Mouse (Mus musculus) midbrain, embryonic 12.5 days (tissue): ENCODE measurements around the gene Capsl. TPM values are rescaled to one million over a fixed set of nuclear protein-coding genes. Genes with fewer than 3 reads are reported as not detected.

Source experiments
- ATAC-seq: fragments of 200-750 bp; cut with Nextera tagmentation; 2 replicates; pipeline ENCODE4 v1.8.0; 2017; ENCODE audit warnings: low read depth, moderate TSS enrichment, moderate library complexity; ENCODE audit not compliant: low FRiP score
- H3K27ac ChIP-seq: fragments of 300-500 bp; sonication (generic); replicated peaks from 2 replicates; pipeline ENCODE4 v1.5.1; 2016; ENCODE audit warnings: mild to moderate bottlenecking
- H3K27me3 ChIP-seq: fragments of 300-500 bp; sonication (generic); 2 replicates; pipeline ENCODE4 v1.6.1; 2016; ENCODE audit warnings: mild to moderate bottlenecking
- H3K36me3 ChIP-seq: fragments of 300-500 bp; sonication (generic); 2 replicates; pipeline ENCODE4 v1.6.1; 2016
- H3K4me1 ChIP-seq: fragments of 300-500 bp; sonication (generic); 2 replicates; pipeline ENCODE4 v1.6.1; 2016
- H3K4me2 ChIP-seq: fragments of 300-500 bp; sonication (generic); replicated peaks from 2 replicates; pipeline ENCODE4 v1.6.1; 2016; ENCODE audit warnings: mild to moderate bottlenecking, moderate library complexity
- H3K4me3 ChIP-seq: fragments of 300-500 bp; sonication (generic); 2 replicates; pipeline ENCODE4 v1.5.1; 2016; ENCODE audit warnings: mild to moderate bottlenecking
- H3K9ac ChIP-seq: fragments of 300-500 bp; sonication (generic); replicated peaks from 2 replicates; pipeline ENCODE4 v1.6.1; 2016; ENCODE audit warnings: mild to moderate bottlenecking, moderate library complexity
- H3K9me3 ChIP-seq: fragments of 300-500 bp; sonication (generic); 2 replicates; pipeline ENCODE4 v1.6.1; 2016; ENCODE audit warnings: mild to moderate bottlenecking
- WGBS: fragments of 180-500 bp; shearing (Covaris S2); methylation state at CpG from one replicate; pipeline ENCODE4 v1.1.7; 2016; 5-methylcytosine and 5-hydroxymethylcytosine counted together
- polyA plus RNA-seq: library from polyadenylated mRNA; unstranded; fragments of >200 nt; fragmentation: Nextera tagmentation; extraction: Ambion mirVana; gene quantifications from 2 replicates; pipeline ENCODE4 v1.2.1, GENCODE M21; 2016

Capsl gene
- 0.33 and 0.60 TPM in 2 replicates for polyA plus RNA-seq

DNA sequence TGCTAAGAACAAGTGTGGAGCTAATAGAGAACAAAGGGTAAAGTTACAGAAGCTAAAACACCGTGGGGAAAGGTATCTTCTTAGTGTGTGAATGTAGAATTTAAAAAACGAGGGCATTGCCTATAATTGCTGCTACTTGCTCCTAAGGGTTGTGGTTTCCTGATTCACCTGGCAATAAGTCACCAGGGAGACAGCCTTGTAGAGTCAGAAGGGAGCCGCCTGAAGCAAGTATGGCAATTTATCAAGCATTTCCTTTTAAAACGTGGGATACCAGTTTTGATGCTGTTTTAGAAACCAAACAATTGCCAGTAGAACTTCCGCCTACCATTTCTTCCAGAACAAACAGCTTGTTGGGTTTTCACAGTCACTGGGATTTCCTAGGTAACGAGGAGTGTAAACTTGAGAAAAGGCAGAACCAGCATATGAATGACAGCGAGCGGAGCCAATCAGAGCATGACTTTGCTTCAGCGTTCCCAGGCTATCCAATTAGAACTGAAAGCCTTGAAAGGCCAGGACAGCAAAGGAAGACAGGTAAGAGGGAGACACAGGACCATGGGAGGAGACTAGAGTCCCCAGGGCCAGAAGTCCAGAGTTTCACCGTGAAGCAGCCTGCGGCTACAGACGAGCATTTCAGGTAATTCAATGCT, at the start of gene Capsl:
Gene Capsl (plus strand): TSS at position 495 of the 647 bp plus-strand sequence.
- no peaks in the 10 kb centered on the region for H3K4me1 ChIP-seq
- H3K4me3 ChIP-seq, result no peak within 1 kb of the TSS
- H3K9ac ChIP-seq, result no peak within 1 kb of the TSS
- no peaks in the 10 kb centered on the region for H3K9me3 ChIP-seq
- H3K36me3 ChIP-seq, result no peaks in the 10 kb centered on the region
- ATAC-seq, result 0 out of 2 replicates have a peak, but pooled peaks have one; percentile 54
- H3K27me3 ChIP-seq, result no peaks in the 10 kb centered on the region
- no peak within 1 kb of the TSS for H3K27ac ChIP-seq
- no peak within 1 kb of the TSS for H3K4me2 ChIP-seq
- 54% methylated on average over 12 of the region's 12 CpGs for WGBS

DNA sequence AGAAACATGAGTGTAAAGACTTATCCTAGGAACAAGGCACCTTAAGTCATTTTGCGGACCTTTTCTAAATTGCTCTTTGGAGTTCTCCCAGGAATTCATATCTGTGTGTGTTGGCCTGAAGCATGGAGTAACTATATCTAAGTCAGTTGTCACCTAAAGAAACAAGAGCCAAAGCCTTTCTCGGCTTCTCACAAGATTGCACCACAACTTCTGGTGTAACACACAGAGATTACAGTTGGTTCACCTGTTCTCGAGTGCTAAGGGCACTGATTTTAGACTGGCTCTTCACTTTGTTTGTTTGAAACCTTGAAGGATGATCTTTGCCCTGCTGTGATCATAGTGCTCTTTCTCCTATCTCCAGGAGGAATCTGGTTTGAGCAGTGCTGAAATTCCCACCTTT, 26.4 kb upstream of the Capsl start:
- 92% methylated on average over 3 of the region's 3 CpGs for WGBS
- no peaks in the 10 kb centered on the region for H3K4me1 ChIP-seq
- ATAC-seq, result no peak

DNA sequence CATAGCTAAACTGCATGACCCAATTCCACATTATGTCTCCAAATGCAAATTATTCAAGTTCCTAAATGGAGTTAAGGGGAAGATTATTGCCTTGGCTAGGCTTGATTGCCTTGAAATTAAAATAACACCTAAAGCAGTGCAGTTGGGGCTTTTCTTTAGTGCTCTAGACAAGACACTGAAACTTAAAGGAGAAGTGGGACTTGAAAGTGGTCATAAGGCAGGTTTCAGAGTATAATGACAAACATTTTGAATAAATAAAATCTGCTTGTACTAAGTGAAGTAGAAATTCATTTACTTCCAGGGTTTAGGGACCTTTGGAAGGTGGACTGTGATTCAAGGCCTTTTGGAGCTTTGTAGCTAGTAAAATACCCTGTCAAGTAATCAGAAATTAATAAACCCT, 14.7 kb upstream of the Capsl start:
- Histone ChIP-seq H3K9me3 (no peaks in the 10 kb centered on the region), H3K36me3 (no peaks in the 10 kb centered on the region), H3K9ac (no peak overlapping the region), H3K4me3 (no peak overlapping the region), H3K27me3 (no peaks in the 10 kb centered on the region), H3K4me2 (no peak overlapping the region), H3K27ac (no peak overlapping the region), H3K4me1 (no peaks in the 10 kb centered on the region)
- no peak for ATAC-seq

More for the DNA sequence above, 26.4 kb upstream of the Capsl start:
- Histone ChIP-seq H3K27ac (no peak overlapping the region), H3K4me3 (no peak overlapping the region), H3K9ac (no peak overlapping the region), H3K9me3 (no peaks in the 10 kb centered on the region), H3K36me3 (no peaks in the 10 kb centered on the region), H3K4me2 (no peak overlapping the region), H3K27me3 (no peaks in the 10 kb centered on the region)

DNA sequence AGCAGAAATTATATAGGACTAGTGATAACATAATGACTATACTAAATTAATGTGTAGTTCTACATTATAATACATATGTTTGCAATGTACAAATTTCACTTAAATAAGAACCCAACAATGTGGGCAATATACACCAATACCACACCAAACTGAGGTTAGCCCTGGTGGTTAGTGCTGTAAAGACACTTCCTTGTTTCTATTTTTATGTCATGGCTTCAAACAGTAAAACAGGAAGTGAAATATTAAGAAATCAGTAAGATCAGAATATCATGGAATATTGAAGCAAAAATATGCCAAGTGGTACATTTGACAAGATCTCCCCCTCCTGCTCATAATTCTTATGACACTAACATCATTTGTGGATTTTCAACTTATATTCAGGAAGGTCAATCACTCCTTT, 8.0 kb upstream of the Capsl start:
- no peak for ATAC-seq
- Histone ChIP-seq H3K27ac (no peak overlapping the region), H3K9ac (no peak overlapping the region)

DNA sequence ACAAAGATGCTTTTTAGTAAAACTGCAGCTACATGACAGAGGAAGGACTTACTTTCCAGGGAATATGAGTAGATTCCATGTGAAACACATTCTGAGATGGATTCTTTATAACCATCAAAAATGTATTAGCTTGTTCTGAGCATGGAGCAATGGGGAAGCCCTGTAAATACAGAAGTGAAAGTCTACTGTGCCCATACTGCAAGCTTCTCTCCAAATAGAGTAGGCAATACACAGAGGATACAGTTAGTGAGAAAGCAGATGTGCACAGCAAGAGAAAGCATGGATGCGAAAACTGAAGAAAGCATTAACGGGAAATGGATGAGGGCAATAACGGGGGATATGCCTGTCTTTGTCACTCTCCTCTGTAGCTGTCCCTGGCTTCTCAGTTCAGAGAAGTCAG, 6.0 kb upstream of the Capsl start:
- WGBS, result 86% methylated on average over 3 of the region's 3 CpGs
- no peaks in the 10 kb centered on the region for H3K36me3 ChIP-seq
- no peak for ATAC-seq

More for the DNA sequence above, 8.0 kb upstream of the Capsl start:
- H3K36me3 ChIP-seq, result no peaks in the 10 kb centered on the region
- H3K9me3 ChIP-seq, result no peaks in the 10 kb centered on the region
- H3K4me2 ChIP-seq, result no peak overlapping the region
- H3K27me3 ChIP-seq, result no peaks in the 10 kb centered on the region
- no peaks in the 10 kb centered on the region for H3K4me1 ChIP-seq
- no peak overlapping the region for H3K4me3 ChIP-seq

DNA sequence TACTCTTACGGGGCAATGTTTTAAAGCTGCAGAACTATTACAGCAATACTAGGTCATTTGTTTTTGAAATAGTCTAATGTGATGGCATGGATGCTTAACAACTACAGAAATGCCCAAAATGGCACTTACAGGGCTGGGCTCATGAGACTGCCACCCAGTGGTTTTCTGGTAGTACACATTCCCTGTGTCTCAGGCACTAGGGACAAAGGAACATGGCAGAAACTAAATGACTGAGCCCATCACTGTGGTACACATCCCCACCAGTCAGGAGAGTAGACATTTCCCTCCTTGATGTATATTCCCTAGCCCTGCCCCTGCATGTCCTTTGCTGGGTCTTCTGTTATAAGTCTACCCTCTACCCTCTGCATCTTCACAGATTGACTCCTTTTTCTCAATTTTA, 16.2 kb downstream of the Capsl start:
- Histone ChIP-seq H3K4me3 (no peak overlapping the region), H3K4me2 (no peak overlapping the region), H3K27me3 (no peaks in the 10 kb centered on the region), H3K9ac (no peak overlapping the region), H3K27ac (no peak overlapping the region), H3K4me1 (no peaks in the 10 kb centered on the region), H3K36me3 (no peaks in the 10 kb centered on the region), H3K9me3 (no peaks in the 10 kb centered on the region)
- no peak for ATAC-seq
- WGBS, result 90% methylated on average over 1 of the region's 1 CpGs

More for the DNA sequence above, 6.0 kb upstream of the Capsl start:
- H3K4me1 ChIP-seq, result no peaks in the 10 kb centered on the region
- H3K9me3 ChIP-seq, result no peaks in the 10 kb centered on the region
- H3K4me2 ChIP-seq, result no peak overlapping the region
- H3K9ac ChIP-seq, result no peak overlapping the region
- H3K27ac ChIP-seq, result no peak overlapping the region
- H3K4me3 ChIP-seq, result no peak overlapping the region
- no peaks in the 10 kb centered on the region for H3K27me3 ChIP-seq

DNA sequence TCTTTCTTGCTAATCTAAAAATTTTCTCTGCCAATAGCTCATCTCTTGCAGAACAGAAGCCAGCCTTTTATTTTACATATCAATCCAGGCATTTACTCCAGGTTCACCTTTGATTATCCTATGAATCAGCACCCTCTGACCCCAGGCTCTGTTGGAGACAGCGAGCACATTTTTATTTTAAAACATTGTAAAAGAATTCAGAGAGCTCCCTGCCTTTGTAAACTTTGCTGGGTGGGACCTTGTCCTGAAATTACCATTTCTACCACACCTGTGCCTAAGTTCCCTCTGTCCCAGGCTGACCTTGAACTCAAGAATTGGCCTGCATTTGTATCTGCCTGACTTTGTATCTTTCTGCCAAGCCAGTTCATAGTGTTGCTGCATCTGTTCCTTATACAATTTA, 17.0 kb downstream of the Capsl start:
- H3K4me3 ChIP-seq, result no peak overlapping the region
- no peaks in the 10 kb centered on the region for H3K9me3 ChIP-seq
- 58% methylated on average over 1 of the region's 1 CpGs for WGBS
- ATAC-seq, result no peak
- H3K27me3 ChIP-seq, result no peaks in the 10 kb centered on the region
- H3K4me1 ChIP-seq, result no peaks in the 10 kb centered on the region
- no peak overlapping the region for H3K27ac ChIP-seq
- H3K36me3 ChIP-seq, result no peaks in the 10 kb centered on the region
- no peak overlapping the region for H3K4me2 ChIP-seq
- H3K9ac ChIP-seq, result no peak overlapping the region

DNA sequence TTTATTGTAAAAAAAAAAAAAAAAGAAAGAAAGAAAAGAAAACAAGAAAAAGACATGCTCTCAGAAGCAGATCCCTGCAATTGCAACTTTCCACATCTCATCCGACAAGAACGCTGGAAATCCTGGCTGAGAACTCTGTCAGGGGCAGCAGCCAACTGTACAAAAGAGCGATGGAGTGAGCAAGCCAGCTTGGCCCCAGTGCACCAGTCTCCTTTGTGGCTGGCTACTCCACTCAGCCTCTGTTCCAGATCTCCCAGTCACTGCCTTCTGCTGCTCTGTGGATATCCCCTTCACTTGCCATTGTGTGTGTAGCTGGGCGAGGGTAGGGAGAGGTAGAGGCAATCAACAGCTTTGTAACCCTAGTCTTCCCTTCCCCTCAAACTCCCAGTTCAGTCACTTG, 18.4 kb downstream of the Capsl start:
- Histone ChIP-seq H3K27ac (no peak overlapping the region), H3K4me2 (no peak overlapping the region), H3K4me3 (no peak overlapping the region), H3K4me1 (no peaks in the 10 kb centered on the region), H3K9me3 (no peaks in the 10 kb centered on the region), H3K9ac (no peak overlapping the region), H3K27me3 (no peaks in the 10 kb centered on the region), H3K36me3 (no peaks in the 10 kb centered on the region)
- ATAC-seq, result no peak
- 83% methylated on average over 4 of the region's 4 CpGs for WGBS

DNA sequence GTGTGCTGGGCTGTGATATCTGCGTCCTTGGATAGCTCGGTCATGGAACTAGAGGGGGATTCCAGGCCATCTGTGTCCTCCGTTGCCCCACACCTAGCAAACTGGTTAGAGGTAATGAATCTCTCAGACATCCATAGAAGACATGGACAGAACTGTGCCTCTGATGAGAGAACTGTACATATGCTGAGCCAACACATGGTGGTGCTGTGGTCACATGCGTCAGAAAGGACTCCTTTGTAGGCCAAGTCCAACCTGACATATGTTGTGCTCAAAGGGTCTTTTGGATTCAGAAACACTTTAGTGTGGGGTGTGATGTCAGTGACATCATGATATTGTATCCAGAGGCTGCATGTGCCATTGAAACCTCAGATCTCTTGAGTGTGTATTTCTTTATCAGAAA, 19.4 kb downstream of the Capsl start:
- no peak overlapping the region for H3K9ac ChIP-seq

DNA sequence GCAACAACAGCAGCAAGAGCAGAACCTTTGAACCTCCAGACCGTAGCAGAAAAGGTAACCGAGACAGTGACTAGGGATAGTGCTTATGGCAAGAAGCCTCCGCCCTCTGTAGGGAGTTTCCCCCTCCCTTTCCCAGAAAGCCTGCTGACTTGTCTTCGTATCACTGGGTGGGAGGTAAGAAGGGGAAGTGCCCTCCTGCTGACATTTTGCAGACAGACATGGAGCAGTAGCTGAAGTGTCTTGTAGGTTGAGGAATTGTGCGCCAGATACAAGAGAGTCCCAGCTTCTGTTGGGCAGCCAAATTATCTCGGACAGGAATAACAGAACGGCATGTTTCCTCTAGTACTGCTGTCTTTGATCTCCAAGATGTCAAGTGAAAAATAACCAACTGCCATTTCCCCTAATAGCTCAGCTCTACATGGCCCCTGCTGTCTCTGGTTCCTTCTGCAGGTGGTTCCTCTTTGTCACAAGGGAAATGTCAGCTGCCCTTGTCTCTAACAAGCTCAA, 27.7 kb downstream of the Capsl start:
- WGBS, result 77% methylated on average over 7 of the region's 7 CpGs
- no peaks in the 10 kb centered on the region for H3K36me3 ChIP-seq
- no peak overlapping the region for H3K4me2 ChIP-seq
- H3K9me3 ChIP-seq, result no peaks in the 10 kb centered on the region; the same call in 1 of the 2 replicates
- no peaks in the 10 kb centered on the region for H3K27me3 ChIP-seq
- no peak overlapping the region for H3K27ac ChIP-seq
- H3K9ac ChIP-seq, result no peak overlapping the region
- no peaks in the 10 kb centered on the region for H3K4me1 ChIP-seq
- ATAC-seq, result no peak
- H3K4me3 ChIP-seq, result no peak overlapping the region

More for the DNA sequence above, 19.4 kb downstream of the Capsl start:
- H3K9me3 ChIP-seq, result no peaks in the 10 kb centered on the region
- H3K27me3 ChIP-seq, result no peaks in the 10 kb centered on the region
- no peak overlapping the region for H3K27ac ChIP-seq
- H3K36me3 ChIP-seq, result no peaks in the 10 kb centered on the region
- ATAC-seq, result peak; percentile 93
- 69% methylated on average over 4 of the region's 4 CpGs for WGBS
- no peak overlapping the region for H3K4me2 ChIP-seq
- H3K4me1 ChIP-seq, result no peaks in the 10 kb centered on the region
- H3K4me3 ChIP-seq, result no peak overlapping the region

DNA sequence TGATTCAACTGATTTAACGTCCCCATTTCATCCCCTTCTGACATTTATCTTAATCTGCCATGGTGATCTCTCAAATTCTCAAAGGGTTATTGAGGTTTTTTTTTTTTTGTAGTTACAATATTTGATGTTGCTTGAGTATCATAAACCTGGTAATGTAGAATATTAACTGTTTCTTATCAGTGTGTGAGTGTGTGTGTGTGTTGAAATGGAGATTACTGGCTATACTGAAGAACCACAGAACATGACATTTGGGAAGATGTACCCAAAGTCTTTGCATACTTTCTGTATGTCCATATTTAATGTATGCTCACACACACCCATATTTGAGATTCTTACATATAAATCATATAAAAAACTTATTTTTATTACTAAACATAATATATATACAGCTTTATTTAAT, 28.2 kb downstream of the Capsl start:
- no peaks in the 10 kb centered on the region for H3K27me3 ChIP-seq
- no peak overlapping the region for H3K27ac ChIP-seq
- H3K4me2 ChIP-seq, result no peak overlapping the region
- H3K4me3 ChIP-seq, result no peak overlapping the region
- H3K9me3 ChIP-seq, result no peaks in the 10 kb centered on the region; the same call in 1 of the 2 replicates
- WGBS, result 49% methylated on average over 1 of the region's 1 CpGs
- no peak overlapping the region for H3K9ac ChIP-seq
- no peaks in the 10 kb centered on the region for H3K4me1 ChIP-seq
- H3K36me3 ChIP-seq, result no peaks in the 10 kb centered on the region
- no peak for ATAC-seq

DNA sequence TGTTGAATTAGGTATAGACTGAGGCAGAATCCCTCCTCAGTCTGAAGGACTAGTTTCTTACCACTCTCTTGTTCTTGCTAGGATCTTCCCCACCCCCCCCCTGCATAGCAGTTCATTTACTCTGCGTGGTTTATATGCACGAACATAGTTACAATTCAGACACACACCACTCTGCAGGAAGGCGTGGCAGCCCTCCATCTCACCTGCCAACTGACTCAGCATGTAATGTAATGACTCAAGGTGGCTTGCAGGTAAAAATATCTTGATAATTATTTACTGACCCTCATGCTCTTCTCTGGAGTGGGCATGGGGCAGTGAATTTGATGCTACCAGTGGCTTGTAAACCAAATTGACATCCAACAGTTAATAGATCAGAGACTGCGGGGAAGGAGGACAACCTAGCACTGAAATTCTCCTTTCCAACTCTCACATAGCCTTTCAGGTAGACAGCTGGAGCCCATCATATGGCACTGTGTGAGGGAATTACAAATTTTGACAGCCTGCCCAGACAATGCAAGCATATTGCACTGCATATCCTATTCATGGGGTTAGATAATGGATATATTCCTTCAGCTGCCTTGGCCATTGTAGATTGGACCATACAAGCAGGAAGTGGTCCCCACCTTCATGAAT, 35.3 kb downstream of the Capsl start:
- no peaks in the 10 kb centered on the region for H3K4me1 ChIP-seq
- no peak overlapping the region for H3K4me3 ChIP-seq
- ATAC-seq, result no peak
- H3K9ac ChIP-seq, result no peak overlapping the region
- H3K9me3 ChIP-seq, result no peaks in the 10 kb centered on the region
- no peak overlapping the region for H3K27ac ChIP-seq
- no peaks in the 10 kb centered on the region for H3K36me3 ChIP-seq
- no peaks in the 10 kb centered on the region for H3K27me3 ChIP-seq
- H3K4me2 ChIP-seq, result no peak overlapping the region
- WGBS, result 91% methylated on average over 4 of the region's 4 CpGs
